Mouse (Mus musculus) urinary bladder, adult 18-20 months (tissue): ENCODE results near the gene Olfr1228.

Source experiments
- DNase-seq, 2 experiments: peaks; one replicate each; pipeline ENCODE4 v3.0.0; 2022; ENCODE audit warnings: low spot score in 2 of 2, mixed read lengths in 2 of 2

Gene Olfr1228

DNA sequence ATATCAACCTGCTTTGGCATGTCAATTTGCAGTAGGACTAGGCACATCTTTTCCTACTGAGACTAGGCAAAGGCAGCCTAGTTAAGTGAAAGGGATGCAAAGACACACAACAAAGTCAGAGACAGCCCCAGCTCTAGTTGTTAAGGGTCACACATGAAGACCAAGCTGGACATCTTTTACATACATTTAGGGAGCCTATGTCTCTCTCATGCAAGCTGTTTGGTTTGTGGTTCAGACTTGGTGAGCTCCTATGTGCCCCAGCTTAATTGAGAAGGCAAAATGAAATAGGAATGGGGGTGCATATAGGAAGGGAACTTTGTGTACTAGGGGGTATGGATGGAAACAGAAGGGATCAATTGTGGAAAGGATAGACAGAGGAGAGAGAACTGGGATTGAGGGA, at the start of gene Olfr1228:
Olfr1228 (minus strand) TSS at position 101 of the 400 bp plus-strand sequence.
- DNase-seq = no peak

DNA sequence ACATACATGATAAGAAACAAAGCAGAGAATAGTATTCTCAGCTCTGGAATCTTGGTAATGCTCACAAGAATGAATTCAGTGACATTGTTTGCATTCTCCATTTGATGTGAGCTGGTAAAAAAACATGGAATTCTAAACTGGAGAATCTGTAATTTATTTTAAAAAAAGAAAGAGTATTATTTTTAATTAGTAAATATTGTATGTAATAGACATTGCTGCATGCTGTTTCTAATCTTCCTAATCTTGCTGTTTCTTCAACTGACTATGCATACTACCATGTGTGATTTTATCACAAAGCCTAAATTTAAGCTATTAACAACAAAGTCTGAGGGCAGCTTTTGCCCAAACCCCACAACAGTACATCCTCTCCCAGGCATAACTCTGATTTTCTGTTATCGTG, 43.3 kb upstream of the Olfr1228 start, which contains the start of gene Olfr1230:
Olfr1230 (minus strand) TSS at position 101 of the 400 bp plus-strand sequence.
- DNase-seq = no peak

DNA sequence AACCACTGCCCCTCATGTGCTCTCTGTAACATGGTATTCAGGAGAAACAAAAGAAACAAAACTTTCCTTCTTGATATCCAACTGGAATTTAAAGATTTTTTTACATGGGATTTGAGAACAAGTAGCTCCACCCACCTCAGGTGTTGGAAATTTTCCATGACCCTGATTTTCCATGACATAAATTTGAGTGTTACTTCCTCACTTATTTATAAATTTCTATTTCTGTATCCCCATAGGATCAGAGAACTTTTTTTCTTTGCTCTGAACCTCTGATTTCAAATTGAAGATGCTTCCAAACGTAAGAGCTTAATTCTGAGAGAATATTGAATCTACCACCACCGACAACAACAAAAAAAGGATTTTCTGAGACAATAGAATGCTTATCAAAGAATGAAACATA, 34.1 kb upstream of the Olfr1228 start, which contains the start of gene Olfr1229:
Olfr1229 (minus strand) TSS at position 101 of the 400 bp plus-strand sequence.
- DNase-seq = no peak

DNA sequence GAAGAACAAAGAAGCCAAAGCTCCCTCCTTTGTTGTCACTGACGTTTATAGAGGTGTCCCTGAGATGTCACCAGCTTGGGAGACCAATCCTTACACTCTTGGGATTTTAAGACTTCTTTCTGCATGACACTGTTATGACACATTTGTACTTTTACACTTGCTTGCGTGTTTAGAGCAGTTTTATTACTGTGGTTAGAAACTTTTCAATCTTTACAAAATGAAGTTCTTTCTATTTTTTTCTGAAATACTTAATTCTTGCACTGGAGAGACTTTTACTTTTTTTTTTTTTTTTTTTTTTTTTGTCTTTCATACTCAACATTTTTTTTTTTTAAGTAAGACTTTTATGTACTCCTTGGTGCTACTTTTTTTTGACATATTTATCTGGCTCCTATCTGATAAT, 53.9 kb downstream of the Olfr1228 start, which contains the start of gene Olfr1226:
Olfr1226 (minus strand) TSS at position 101 of the 400 bp plus-strand sequence.
- no peak for DNase-seq
